Comparison of ENCODE assay signal across 8 mouse cellular contexts in the genomic region with DNA sequence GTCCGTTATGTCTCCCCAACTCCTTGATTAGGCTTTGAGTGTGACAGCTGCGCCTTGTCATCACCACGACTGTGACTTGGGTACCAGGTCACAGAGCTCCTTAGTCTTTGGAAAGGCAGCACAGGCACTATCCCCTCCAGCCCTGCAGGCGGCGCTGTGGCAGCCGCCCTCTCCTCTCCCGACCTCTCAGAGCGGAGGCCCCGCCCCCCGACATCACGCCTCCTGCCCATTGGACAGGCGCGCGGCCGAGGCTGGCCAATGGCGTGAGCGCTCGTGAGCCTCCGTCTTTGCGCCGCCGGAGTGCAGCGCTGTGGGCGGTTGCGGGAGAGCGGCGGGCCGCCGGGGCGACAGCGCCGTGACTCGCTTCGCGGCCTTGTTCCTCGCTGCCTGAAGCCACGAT. TPM values are rescaled to one million over a fixed set of nuclear protein-coding genes. Genes with fewer than 3 reads are reported as not detected.
A peak's percentile ranks its signal among the peaks of the same experiment; 100 is the strongest.
DNase-seq lines count a peak whose midpoint lies in the region; ATAC-seq and TF ChIP-seq lines count a peak whose summit lies in the region.

A gene (plus strand): TSS at position 232 of the 400 bp plus-strand sequence.

- H3K36me3 ChIP-seq in forebrain, embryonic 15.5 days, result 0 out of 2 replicates have a peak, but pooled peaks cover 3% of the 10 kb centered on the region

- peak within 1 kb of the TSS; percentile 77 for H3K9ac ChIP-seq in forebrain, embryonic 15.5 days (replicated peaks)

- peaks cover 22% of the 10 kb centered on the region for H3K4me1 ChIP-seq in forebrain, embryonic 15.5 days
- peaks cover 3% of the 10 kb centered on the region; the same call in 1 of the 2 replicates for H3K4me1 ChIP-seq in lung, adult 2 months (ENCODE audit: control insufficient read depth, insufficient read depth, low read length)

- peak within 1 kb of the TSS; percentile 83 for H3K27ac ChIP-seq in forebrain, embryonic 15.5 days (replicated peaks)

- DNase-seq in ES-CJ7 (ENCODE audit: low read depth, low spot score), result peak; percentile 98
- DNase-seq in cerebellum, adult 11 months, result peak; percentile 98
- peak; percentile 95 for DNase-seq in heart, postnatal 25 days (ENCODE audit: low spot score)
- peak; percentile 95 to 98 for DNase-seq in layer of hippocampus, adult 18-20 months (ENCODE audit: low spot score in 2 of 2)
- peak; percentile 96 for DNase-seq in lung, adult 2 months
- DNase-seq in thymus, adult 18-20 months, result peak; percentile 96

- H3K4me2 ChIP-seq in forebrain, embryonic 15.5 days (replicated peaks), result peak within 1 kb of the TSS; percentile 59

- TF ChIP-seq CTCF in lung, adult 2 months (IDR thresholded peaks at IDR 0.05; ENCODE audit: insufficient read depth, low read length), result peak; percentile 92

- ATAC-seq in forebrain, embryonic 15.5 days (replicated peaks), result peak; percentile 99
- ATAC-seq in neutrophil, adult 5-6 weeks (ENCODE audit: extremely low read depth, insufficient number of reproducible peaks, low FRiP score, poor library complexity, severe bottlenecking), result peak; percentile 97

- intact Hi-C loops in heart, postnatal 25 days (cut with DNase I), result no loop called here

- no peaks in the 10 kb centered on the region for H3K9me3 ChIP-seq in forebrain, embryonic 15.5 days

- H3K4me3 ChIP-seq in forebrain, embryonic 15.5 days, result peak within 1 kb of the TSS; percentile 99
- H3K4me3 ChIP-seq in lung, adult 2 months (replicated peaks; ENCODE audit: extremely low read depth, low read depth, low read length), result peak within 1 kb of the TSS; percentile 94

- under 1% methylated on average over 37 of the region's 37 CpGs for WGBS in forebrain, embryonic 15.5 days
- WGBS in lung, adult 2 months, result under 1% methylated on average over 37 of the region's 37 CpGs

- H3K27me3 ChIP-seq in forebrain, embryonic 15.5 days, result no peaks in the 10 kb centered on the region

- TF ChIP-seq POLR2A in lung, adult 2 months (IDR thresholded peaks at IDR 0.05; ENCODE audit: borderline replicate concordance, extremely low read depth, low read depth, low read length), result peak; percentile 77

RNA-seq across cellular contexts. Expression of the gene that starts here (rescaled TPM):
- polyA plus RNA-seq in forebrain, embryonic 15.5 days (2015; fragmentation: Nextera tagmentation; extraction: Ambion mirVana), result 127 and 133 TPM in 2 replicates
- total RNA-seq in heart, postnatal 25 days (2021), result 10 to 100 TPM; 39.8 to 42.7 TPM
- total RNA-seq in layer of hippocampus, adult 18-20 months (2021), result 10 to 100 TPM; 71.7 to 73.8 TPM
- 26.8 and 33.9 TPM in 2 replicates for polyA plus RNA-seq in lung, adult 2 months (2012; rRNA removed)
- total RNA-seq in neutrophil, adult 5-6 weeks (2017), result 80.3 and 86.6 TPM in 2 replicates

Comparison
In these comparisons a context has a peak if more than half of its experiments do, and no peak if none do; other contexts are left out.
1. Peak in every context shown above with its lines: DNase-seq, ATAC-seq, H3K4me3 ChIP-seq and H3K27ac ChIP-seq.